Mouse (Mus musculus): ENCODE results near the gene Prdm13. TPM values are rescaled to one million over a fixed set of nuclear protein-coding genes. Genes with fewer than 3 reads are reported as not detected.

Prdm13 gene
- total RNA-seq (2021), result not detected
- long read RNA-seq, experiment 1, result 0 reads
- long read RNA-seq, experiment 2, result 0 reads

- no peak for DNase-seq
These were observed at the start of gene Prdm13 for GRCm38 (mm10) chr4:21685595-21686091. Gene Prdm13 (minus strand): TSS chr4:21685963.

GRCm38 (mm10) chr4:21727615-21728165 lies 41.9 kb upstream of the Prdm13 start, which contains the start of gene Ccnc:
Gene Ccnc (plus strand): TSS chr4:21727701.
- DNase-seq, result peak; percentile 85

- DNase-seq, result no peak
These were observed 41.3 kb upstream of the Prdm13 start for GRCm38 (mm10) chr4:21726912-21727614.

GRCm38 (mm10) chr4:21722752-21723334 lies 37.1 kb upstream of the Prdm13 start:
- DNase-seq, result no peak

GRCm38 (mm10) chr4:21712147-21712546 lies 26.4 kb upstream of the Prdm13 start:
- DNase-seq, result peak; percentile 77

- no peak for DNase-seq
These were observed 19.3 kb upstream of the Prdm13 start for GRCm38 (mm10) chr4:21705046-21705445.

GRCm38 (mm10) chr4:21695638-21696254 lies 10.0 kb upstream of the Prdm13 start:
- DNase-seq, result peak; percentile 37

- DNase-seq, result no peak
These were observed 4.5 kb upstream of the Prdm13 start for GRCm38 (mm10) chr4:21690221-21690620.

GRCm38 (mm10) chr4:21689492-21689941 lies 3.8 kb upstream of the Prdm13 start:
- DNase-seq, result no peak

- peak; percentile 25 for DNase-seq
These were observed 3.0 kb upstream of the Prdm13 start for GRCm38 (mm10) chr4:21688703-21689200.

GRCm38 (mm10) chr4:21687783-21688702 lies 2.3 kb upstream of the Prdm13 start:
- no peak for DNase-seq

- no peak for DNase-seq
These were observed 1.2 kb upstream of the Prdm13 start for GRCm38 (mm10) chr4:21686934-21687333.

- no peak for DNase-seq
These were observed 653 bp upstream of the Prdm13 start for GRCm38 (mm10) chr4:21686416-21686815.

GRCm38 (mm10) chr4:21684341-21684970 lies 1.3 kb downstream of the Prdm13 start:
- DNase-seq, result no peak

GRCm38 (mm10) chr4:21682421-21683150 lies 3.2 kb downstream of the Prdm13 start:
- DNase-seq, result no peak

- no peak for DNase-seq
These were observed 4.8 kb downstream of the Prdm13 start for GRCm38 (mm10) chr4:21680971-21681370.

- no peak for DNase-seq
These were observed 5.9 kb downstream of the Prdm13 start for GRCm38 (mm10) chr4:21679624-21680480.

GRCm38 (mm10) chr4:21678975-21679623 lies 6.7 kb downstream of the Prdm13 start:
- DNase-seq, result peak; percentile 39

Data from gastrocnemius, postnatal 10 days (tissue).